Mouse (Mus musculus): ENCODE measurements around the gene Hykk. TPM values are rescaled to one million over a fixed set of nuclear protein-coding genes. Genes with fewer than 3 reads are reported as not detected.

Gene Hykk
- not detected in 2 replicates for polyA plus RNA-seq (2012)

DNA sequence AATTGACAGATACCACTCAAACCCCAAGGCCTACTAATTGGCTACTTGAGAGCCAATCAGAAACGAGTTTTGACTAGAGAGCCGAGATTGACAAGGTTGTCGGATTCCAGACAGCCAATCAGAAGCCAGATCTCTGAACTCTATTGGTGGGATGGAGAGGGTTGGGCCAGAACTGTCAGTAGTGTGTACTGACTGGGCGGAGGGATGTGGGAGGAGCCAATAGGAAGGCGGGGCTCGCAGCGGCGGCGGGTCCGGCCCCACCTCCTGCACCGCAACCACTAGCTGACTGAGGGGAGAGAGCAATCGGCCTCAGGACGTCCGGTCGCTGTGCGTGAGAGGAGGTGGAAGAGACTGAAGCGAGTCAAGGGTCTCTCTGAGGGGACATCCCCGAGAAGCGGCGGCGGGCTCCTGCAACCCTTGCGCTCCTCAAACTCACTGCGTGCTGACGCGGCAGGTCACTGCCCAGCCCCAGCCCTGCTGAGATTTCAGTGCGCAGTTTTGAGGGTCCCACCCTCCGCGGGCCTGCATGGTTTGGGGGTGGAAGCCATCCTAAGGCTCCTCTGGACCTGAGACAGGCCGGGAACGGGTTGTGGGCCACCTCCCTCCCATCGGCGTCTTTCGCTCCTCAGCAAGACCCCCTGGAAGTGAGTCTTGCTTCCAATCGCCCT, at the start of gene Hykk:
Gene Hykk, plus strand, starts transcription at position 274 of the 668 bp plus-strand sequence.
- TF ChIP-seq GATA1 (IDR thresholded peaks at IDR 0.05; ENCODE audit: low read length): no peak

DNA sequence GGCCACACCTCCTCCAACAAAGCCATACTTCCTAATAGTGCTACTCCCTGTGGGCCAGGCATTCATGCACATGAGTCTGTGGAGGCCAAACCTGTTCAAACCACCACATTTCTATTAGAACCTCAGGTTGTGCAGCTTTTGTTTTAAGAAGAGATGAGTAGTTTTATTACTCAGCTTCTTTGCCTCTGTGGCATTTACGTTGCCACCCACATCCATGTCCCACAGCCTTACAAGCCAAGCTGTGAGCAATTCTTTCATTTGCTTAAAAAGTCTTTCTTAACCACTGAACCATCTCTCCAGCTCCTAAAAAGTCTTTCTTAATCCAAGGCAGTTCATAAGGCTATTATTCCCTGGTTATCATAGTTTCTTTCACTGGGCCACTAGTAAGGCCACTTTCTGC, 38.3 kb upstream of the Hykk start:
- TF ChIP-seq GATA1 (IDR thresholded peaks at IDR 0.05; ENCODE audit: low read length): no peak

DNA sequence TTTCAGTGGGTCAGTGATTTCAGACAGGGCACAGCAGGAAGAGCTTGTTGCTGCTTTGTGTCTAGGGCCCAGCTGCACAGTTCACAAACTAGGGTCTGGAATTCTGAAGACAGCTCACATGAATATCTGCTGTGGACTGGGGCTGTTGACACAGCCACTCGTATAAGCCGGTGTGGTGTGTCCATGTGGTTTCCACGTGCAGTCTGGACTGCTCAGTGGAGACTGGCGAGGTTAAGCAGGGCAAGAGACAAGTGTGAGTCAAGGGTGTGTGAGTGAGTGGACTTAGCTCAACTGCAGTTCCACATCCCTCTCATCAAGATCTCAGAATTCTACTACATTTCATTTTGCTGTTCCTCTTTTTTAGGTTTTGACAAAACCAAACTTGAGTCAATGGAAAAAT, 25.0 kb upstream of the Hykk start:
- no peak for TF ChIP-seq GATA1 (IDR thresholded peaks at IDR 0.05; ENCODE audit: low read length)

DNA sequence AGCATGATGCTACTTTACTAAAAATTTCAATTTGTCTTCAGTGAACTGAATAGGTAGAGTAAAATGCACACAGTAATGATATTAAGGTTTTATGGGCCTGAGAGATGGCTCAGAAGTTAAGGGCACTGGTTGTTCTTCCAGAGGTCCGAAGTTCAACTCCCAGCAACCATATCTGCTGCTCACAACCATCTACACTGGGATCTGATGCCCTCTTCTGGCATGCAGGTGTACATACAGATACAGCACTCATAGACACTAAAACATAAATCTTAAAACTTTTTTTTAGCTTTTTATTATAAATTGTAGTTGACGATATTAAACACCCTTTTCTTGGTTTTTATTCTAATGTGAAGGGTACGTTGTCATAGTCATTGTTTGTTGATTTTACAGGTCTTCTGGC, 20.0 kb upstream of the Hykk start:
- no peak for TF ChIP-seq GATA1 (IDR thresholded peaks at IDR 0.05; ENCODE audit: low read length)

DNA sequence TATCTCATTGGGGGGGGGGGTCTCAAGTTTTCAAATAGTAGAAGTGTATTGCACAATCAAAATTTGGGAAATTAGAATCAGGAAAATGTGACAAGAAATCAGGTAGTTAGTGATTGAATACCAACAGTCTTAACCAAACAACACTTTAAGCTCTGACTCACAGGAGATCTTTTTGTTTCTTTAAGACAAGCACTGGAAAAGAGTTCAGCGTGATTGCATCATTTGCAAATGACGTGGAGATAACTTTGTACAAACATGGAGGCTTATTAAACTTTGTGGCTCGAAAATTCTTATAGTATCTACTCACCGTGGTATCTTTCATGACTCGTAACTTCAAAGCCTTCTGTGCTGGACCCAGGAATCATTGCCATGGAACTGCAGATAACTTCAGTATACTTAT, 7.6 kb upstream of the Hykk start:
- no peak for TF ChIP-seq GATA1 (IDR thresholded peaks at IDR 0.05; ENCODE audit: low read length)

DNA sequence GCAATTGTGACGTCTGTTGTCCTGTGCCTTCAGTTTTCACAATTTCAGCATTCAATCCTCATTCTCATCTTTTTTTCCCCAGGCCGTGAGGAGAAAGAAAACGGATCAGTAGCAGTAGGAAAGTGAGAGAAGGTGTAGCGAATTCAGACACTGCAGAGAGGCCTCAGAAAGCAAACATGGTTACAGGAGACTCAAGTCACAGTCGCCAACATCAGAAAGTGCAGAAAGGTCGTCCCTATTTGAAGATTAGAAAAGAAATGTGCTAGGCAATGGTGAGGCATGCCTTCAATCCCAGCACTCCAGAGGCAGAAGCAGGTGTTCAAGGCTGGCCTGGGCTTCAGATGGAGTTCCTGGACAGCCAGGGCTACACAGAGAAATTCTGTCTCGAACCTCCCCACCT, 1.5 kb upstream of the Hykk start:
- TF ChIP-seq GATA1 (IDR thresholded peaks at IDR 0.05; ENCODE audit: low read length): no peak

DNA sequence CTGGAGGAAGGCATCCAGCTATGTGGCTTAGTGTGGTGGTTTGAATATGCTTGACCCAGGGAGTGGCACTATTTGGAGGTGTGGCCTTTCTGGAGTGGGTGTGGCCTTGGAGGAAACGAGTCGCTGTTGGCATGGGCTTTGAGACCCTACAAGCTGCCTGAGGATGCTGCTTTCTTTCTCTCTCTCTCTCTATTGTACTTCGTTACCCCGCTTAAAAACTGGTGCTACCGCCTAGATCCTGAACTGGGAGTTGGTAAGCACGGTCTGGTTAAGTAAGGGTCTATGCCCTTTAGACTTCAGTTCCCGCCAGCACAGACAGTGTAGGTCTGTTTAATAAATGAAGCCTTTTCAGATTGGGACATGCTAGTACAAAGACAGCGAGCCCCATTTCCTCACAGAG, 682 bp upstream of the Hykk start:
- no peak for TF ChIP-seq GATA1 (IDR thresholded peaks at IDR 0.05; ENCODE audit: low read length)

DNA sequence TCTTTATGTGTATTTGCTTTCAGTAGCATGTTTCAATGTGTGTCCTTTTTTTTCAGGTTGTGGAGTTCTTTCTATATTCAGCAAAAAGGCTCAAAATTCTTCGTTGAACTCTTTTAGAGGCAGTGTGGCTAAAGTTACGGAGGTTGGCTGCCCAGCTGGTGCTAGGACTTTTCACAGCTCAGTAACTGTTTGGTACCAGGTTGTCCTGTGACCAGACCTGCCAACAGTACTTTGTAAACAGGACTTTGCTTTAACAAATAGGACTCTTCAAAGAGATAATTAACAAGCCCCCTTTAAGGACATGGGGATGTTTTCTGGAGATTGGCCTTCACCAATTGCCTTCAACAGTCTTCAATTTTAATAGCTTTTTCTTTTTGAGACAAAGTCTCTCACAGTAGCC, 1.1 kb downstream of the Hykk start:
- no peak for TF ChIP-seq GATA1 (IDR thresholded peaks at IDR 0.05; ENCODE audit: low read length)

DNA sequence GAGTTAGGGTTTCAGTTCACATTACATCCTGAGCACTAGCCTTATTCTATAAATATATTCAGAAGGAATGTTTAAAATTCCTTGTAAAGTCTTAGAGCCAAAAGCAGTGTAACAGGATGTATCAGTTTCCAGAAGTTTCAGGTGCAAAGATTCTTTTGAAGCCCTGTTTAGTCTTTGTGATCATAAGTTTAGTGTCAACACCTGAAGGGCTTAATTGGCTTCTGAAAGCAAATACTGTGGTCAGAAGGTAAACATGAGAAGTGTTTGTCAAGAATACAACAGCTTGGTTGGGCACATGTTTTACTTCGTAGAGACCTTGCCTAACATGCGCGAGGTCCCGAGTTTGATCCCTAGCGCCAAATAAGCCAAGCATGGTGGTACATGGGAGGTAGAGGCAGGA, 1.7 kb downstream of the Hykk start:
- TF ChIP-seq GATA1 (IDR thresholded peaks at IDR 0.05; ENCODE audit: low read length): no peak

DNA sequence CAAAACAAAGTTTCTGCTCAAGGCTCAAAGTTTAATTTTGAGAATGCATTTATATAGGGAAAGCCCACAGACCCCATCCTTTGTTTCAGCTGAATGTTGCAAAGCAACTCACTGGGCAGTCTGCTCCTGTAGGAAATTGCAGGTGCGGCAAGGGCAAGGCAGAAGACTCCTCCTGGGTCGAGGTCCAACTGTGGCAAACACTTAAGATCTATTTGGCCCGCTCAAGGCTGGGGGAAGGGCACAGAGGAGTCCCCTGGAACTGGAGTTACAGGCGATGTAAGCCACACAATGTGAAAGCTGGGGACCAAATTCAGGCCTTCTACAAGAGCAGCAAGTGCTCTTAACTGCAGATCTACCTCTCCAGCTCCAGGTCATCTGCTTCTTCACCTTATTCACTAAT, 2.9 kb downstream of the Hykk start:
- TF ChIP-seq GATA1 (IDR thresholded peaks at IDR 0.05; ENCODE audit: low read length): no peak

DNA sequence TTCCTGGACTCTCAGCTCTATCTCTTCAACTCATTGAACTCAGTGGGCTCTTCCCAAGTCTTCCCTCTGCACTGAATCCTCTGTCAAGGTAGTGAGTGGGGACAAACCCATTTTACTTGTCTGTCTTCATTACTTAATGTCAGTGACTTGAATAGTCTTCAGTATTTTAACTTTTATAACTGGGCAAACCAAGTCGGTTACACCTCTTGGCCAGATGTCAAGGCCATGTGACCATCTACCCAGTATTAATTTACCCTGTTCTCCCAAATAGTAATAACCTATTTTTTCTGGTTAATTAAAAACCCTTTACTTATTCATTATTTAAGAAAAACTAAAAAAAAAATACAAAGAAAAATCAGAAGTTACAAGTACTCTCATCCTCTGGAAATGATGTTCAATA, 13.7 kb downstream of the Hykk start:
- TF ChIP-seq GATA1 (IDR thresholded peaks at IDR 0.05; ENCODE audit: low read length): no peak

DNA sequence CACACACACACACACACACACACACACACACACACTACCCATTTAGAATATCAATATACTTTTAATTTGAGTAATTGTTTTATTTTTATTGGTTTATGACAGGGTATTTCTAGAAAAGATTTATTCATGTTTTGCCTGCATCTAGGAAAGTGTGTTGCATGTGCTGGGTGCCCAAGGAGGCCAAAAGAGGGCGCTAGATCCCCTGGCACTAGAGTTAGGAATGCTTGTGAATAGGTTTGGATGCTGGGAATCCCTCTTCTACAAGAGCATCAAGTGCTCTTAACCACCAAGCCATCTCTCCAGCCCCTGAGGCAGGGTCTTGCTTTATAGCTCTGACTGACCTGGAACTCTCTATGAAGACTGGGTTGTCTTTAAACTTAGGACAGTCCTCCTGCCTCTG, 14.7 kb downstream of the Hykk start:
- no peak for TF ChIP-seq GATA1 (IDR thresholded peaks at IDR 0.05; ENCODE audit: low read length)

DNA sequence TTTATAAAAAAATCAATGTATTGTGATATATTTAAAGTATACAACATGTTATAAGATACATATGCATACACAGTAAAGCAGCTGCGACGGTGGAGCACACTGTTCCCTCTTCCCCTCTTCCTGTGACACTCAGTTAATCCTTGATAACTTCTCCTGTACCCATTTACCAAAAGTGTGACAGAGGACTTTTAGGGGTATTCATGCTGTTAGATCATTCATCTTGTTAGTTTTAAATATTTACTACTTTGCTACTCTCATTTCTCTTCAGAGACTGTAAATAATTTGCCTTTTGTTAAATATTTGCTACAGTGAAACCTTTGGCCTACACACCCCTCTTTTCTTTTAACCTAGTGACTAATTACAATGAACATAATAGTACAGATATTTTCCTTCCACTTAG, 15.3 kb downstream of the Hykk start:
- TF ChIP-seq GATA1 (IDR thresholded peaks at IDR 0.05; ENCODE audit: low read length): no peak

DNA sequence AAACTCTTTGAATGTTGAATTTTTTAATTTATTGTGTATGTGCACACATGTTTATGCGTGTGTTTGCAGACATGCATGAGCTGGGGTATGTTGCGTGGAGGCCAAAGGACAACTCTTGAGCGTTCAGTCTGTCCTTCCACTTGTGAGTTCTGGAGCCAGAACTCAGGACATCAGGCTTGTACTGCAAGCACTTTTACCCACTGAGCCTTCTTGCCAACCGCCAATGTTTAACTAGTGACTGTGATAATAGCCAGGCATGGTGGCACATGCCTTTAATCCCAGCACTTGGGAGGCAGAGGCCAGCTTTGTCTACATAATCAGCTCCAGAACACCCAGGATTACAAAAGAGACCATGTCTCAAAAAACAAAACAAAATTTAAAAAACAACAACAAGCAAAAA, 25.0 kb downstream of the Hykk start:
- no peak for TF ChIP-seq GATA1 (IDR thresholded peaks at IDR 0.05; ENCODE audit: low read length)

DNA sequence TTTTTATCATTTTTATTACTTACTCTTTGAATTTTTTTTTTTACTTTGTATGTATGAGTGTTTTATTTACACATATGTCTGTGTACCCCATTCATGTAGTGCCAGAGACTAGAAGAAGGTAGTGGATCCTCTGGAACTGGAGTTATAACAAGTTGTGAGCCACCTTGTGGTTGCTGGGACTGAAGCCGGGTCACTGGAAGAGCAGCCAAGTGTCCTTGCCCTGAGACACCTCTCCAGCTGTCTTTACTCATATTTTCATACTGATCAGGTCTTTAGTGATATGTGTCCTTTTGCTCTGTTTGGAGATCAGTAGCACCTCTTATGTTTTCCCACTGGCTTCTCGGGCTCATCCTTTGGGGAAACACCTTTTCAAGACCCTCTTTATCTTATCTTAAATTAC, 27.4 kb downstream of the Hykk start:
- TF ChIP-seq GATA1 (IDR thresholded peaks at IDR 0.05; ENCODE audit: low read length): no peak

DNA sequence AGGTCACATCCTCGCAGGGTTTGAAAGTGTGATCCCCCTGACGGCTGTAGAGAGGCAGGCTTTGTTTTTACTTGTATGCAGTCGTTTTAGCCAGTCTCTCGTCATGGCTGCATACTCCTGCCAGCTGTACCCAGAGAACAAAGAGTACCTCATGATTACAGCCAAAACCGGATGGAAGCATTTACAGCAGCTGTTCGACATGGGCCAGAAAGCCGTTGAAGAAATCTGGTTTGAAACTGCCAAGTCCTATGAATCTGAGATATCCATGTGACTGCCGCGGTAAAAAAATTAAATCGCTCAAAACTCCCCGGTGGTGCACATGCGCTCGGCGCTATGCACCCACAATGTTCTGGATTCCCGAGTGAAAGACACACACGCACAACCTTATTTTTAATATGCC, 29.2 kb downstream of the Hykk start:
- no peak for TF ChIP-seq GATA1 (IDR thresholded peaks at IDR 0.05; ENCODE audit: low read length)

DNA sequence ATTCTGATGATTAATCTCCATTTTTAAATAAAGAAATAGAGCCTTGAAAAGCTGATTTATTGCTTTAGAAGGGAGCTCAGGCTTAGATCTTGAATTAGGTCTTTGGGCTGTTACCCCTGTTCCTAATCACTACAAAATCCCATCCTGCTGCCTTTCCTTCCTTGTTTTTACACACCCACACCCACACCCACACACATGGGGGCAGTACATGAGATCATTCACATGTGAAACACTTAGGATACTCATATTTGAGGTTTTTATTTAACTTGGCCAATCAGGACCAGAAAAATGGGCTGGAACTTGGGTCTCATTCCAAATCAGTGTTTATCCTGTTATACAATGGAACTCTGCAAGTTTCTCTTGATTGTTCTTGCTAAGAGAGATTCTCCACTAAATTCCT, 32.4 kb downstream of the Hykk start:
- TF ChIP-seq GATA1 (IDR thresholded peaks at IDR 0.05; ENCODE audit: low read length): no peak

Data from G1E-ER4 (cell line).